Mouse (Mus musculus) E14TG2a.4 (cell line): ENCODE results near the gene Maml3.

Experiments used
- CTCF ChIP-seq: conservative IDR thresholded peaks from 2 replicates; pipeline ENCODE4 v1.5.1; 2014; ENCODE audit warnings: low read length
- NANOG ChIP-seq: IDR thresholded peaks from 2 replicates; pipeline ENCODE4 v1.6.1; 2014; ENCODE audit warnings: borderline replicate concordance, low read length, mixed read lengths
- POU5F1 ChIP-seq: IDR thresholded peaks from 2 replicates; pipeline ENCODE4 v1.6.1; 2014; ENCODE audit warnings: low read length, borderline replicate concordance

GRCm38 (mm10) chr3:51649986-51650385 is 454.9 kb downstream of the Maml3 start:
- TF ChIP-seq CTCF (no peak), NANOG (no peak), POU5F1 (no peak)
